Mouse (Mus musculus) liver, postnatal 0 days (tissue): Measurements from ENCODE around the gene 4930562C15Rik.

Experiments used
- CTCF ChIP-seq: sonication (generic); IDR thresholded peaks from 2 replicates; pipeline ENCODE4 v1.5.1; 2016; ENCODE audit warnings: antibody characterized with exemption, low read depth
- EP300 ChIP-seq: IDR thresholded peaks from 2 replicates; pipeline ENCODE4 v1.6.1; 2016; ENCODE audit warnings: antibody characterized with exemption, low read depth, mild to moderate bottlenecking

GRCm38 (mm10) chr16:4912074-4912648 lies 76.9 kb downstream of the 4930562C15Rik start:
- TF ChIP-seq CTCF (no peak), EP300 (no peak)
